Mouse (Mus musculus) forebrain, postnatal 0 days (tissue): Measurements from ENCODE around the gene Dclk1. TPM values are rescaled to one million over a fixed set of nuclear protein-coding genes. Genes with fewer than 3 reads are reported as not detected.

Experiments
- ATAC-seq: fragments of 200-750 bp; cut with Nextera tagmentation; 2 replicates; pipeline ENCODE4 v1.8.0; 2017; ENCODE audit warnings: mild to moderate bottlenecking, moderate library complexity
- DNase-seq: peaks from one replicate; pipeline ENCODE4 v3.0.0-alpha.2; 2015
- H3K27ac ChIP-seq: fragments of 300-500 bp; sonication (generic); 2 replicates; pipeline ENCODE4 v1.5.1; 2014; ENCODE audit warnings: low read depth, mild to moderate bottlenecking, antibody characterized with exemption, low read length, moderate library complexity, mixed read lengths
- H3K27me3 ChIP-seq: fragments of 300-500 bp; sonication (generic); 2 replicates; pipeline ENCODE4 v1.6.1; 2014; ENCODE audit warnings: mild to moderate bottlenecking, low read length, mixed read lengths; ENCODE audit not compliant: insufficient read depth
- H3K36me3 ChIP-seq: fragments of 300-500 bp; sonication (generic); 2 replicates; pipeline ENCODE4 v1.6.1; 2014; ENCODE audit warnings: mild to moderate bottlenecking, moderate library complexity; ENCODE audit not compliant: insufficient read depth
- H3K4me1 ChIP-seq: fragments of 300-500 bp; sonication (generic); 2 replicates; pipeline ENCODE4 v1.6.1; 2014; ENCODE audit warnings: antibody characterized with exemption; ENCODE audit not compliant: insufficient read depth
- H3K4me2 ChIP-seq: fragments of 300-500 bp; sonication (generic); 2 replicates; pipeline ENCODE4 v1.6.1; 2014; ENCODE audit warnings: low read depth, mild to moderate bottlenecking, moderate library complexity
- H3K4me3 ChIP-seq: fragments of 300-500 bp; sonication (generic); 2 replicates; pipeline ENCODE4 v1.5.1; 2014; ENCODE audit warnings: low read depth, low read length, mixed read lengths
- H3K9ac ChIP-seq: fragments of 300-500 bp; sonication (generic); 2 replicates; pipeline ENCODE4 v1.6.1; 2014; ENCODE audit warnings: mild to moderate bottlenecking
- H3K9me3 ChIP-seq: fragments of 300-500 bp; sonication (generic); 2 replicates; pipeline ENCODE4 v1.6.1; 2016; ENCODE audit warnings: low read length
- CTCF ChIP-seq: sonication (generic); IDR thresholded peaks from 2 replicates; pipeline ENCODE4 v1.5.1; 2016; ENCODE audit warnings: antibody characterized with exemption, control low read depth, low read depth
- WGBS: fragments of 180-500 bp; shearing (Covaris S2); extraction: QIAGEN DNeasy Blood & Tissue Kit; methylation state at CpG from one replicate; pipeline ENCODE4 v1.1.7; 2014; 5-methylcytosine and 5-hydroxymethylcytosine counted together
- polyA plus RNA-seq: library from polyadenylated mRNA; unstranded; fragments of >200 nt; fragmentation: Nextera tagmentation; extraction: Ambion mirVana; gene quantifications from 2 replicates; pipeline ENCODE4 v1.2.1, GENCODE M21; 2015
- total RNA-seq: library from RNA; depleted of rRNA; stranded (reverse); fragments of >200 nt; gene quantifications from 2 replicates; pipeline ENCODE4 v1.2.3, GENCODE M21; 2014

The Dclk1 gene
- total and polyA plus RNA-seq, 2 experiments from 2014 or later = 219 to 347 TPM

DNA sequence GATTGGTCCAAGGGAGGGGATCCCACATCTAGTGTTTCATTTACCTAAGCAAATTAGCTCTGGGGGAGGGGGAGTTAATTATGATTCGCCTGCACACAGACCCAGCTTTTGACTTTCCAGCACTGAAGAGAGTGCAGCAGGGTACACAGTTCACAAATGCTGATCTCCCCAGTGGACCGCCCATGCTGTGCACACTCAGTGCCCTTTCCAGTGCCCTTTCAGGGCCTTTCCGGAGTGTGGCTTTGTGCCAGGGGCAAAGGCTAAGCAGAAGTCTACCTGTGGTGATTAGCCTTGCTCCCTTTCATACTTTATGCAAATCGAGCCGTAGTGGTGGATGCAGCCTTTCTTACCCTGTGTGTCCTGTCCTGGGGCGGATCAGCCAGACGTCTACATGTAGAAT is 281.1 kb downstream of the Dclk1 start:
- H3K9ac ChIP-seq = no peak overlapping the region

DNA sequence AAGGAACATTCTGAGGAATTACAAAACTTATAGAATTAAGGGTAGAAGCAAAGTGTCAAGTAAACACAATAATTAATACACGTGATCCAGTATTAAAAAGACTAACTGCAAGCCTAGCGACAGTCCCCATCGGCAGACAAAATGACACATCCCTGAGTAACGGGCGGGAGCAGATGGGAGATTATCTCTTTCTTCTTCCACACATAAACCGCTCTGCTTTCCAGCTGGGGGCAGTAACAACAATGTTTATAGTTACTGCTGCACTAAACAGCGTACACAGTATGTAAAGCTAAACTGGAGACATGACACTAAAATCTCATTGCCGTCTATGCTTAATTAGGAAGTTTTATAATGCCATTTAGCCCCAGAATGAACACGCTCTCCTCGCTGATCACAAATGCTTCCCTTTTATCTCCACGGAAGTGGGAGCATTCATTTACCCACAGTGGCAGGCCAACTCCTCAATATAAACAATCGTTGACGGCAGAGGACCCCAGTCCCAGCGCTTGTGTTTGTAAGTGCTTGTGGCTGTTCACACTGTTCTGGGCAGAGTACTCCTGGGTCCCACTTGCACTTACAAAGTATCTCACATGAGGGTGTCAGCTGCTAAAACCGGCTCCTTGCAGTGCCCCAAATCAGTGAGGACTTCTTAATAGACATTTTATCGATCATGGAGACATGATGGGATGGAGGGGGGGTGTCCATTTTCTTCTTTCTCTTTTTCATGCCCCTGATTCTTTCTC is 281.7 kb downstream of the Dclk1 start:
- Histone ChIP-seq H3K9ac (no peak overlapping the region), H3K27me3 (no peaks in the 10 kb centered on the region), H3K27ac (no peak overlapping the region), H3K9me3 (no peaks in the 10 kb centered on the region), H3K4me3 (no peak overlapping the region), H3K36me3 (peaks cover 5% of the 10 kb centered on the region), H3K4me2 (no peak overlapping the region), H3K4me1 (peaks cover 13% of the 10 kb centered on the region)
- peak; percentile 23; the same call in 1 of the 2 replicates for ATAC-seq
- peak; percentile 24; the same call in 1 of the 2 replicates for TF ChIP-seq CTCF
- DNase-seq = peak; percentile 70
- 20% methylated on average over 16 of the region's 16 CpGs for WGBS

More for the DNA sequence above, 281.1 kb downstream of the Dclk1 start:
- H3K9me3 ChIP-seq = no peaks in the 10 kb centered on the region
- peaks cover 13% of the 10 kb centered on the region for H3K4me1 ChIP-seq
- H3K27me3 ChIP-seq = no peaks in the 10 kb centered on the region
- no peak for DNase-seq
- H3K27ac ChIP-seq = no peak overlapping the region
- H3K4me3 ChIP-seq = no peak overlapping the region
- peaks cover 8% of the 10 kb centered on the region for H3K36me3 ChIP-seq
- no peak for ATAC-seq
- TF ChIP-seq CTCF = no peak
- H3K4me2 ChIP-seq = no peak overlapping the region
- 23% methylated on average over 7 of the region's 7 CpGs for WGBS

DNA sequence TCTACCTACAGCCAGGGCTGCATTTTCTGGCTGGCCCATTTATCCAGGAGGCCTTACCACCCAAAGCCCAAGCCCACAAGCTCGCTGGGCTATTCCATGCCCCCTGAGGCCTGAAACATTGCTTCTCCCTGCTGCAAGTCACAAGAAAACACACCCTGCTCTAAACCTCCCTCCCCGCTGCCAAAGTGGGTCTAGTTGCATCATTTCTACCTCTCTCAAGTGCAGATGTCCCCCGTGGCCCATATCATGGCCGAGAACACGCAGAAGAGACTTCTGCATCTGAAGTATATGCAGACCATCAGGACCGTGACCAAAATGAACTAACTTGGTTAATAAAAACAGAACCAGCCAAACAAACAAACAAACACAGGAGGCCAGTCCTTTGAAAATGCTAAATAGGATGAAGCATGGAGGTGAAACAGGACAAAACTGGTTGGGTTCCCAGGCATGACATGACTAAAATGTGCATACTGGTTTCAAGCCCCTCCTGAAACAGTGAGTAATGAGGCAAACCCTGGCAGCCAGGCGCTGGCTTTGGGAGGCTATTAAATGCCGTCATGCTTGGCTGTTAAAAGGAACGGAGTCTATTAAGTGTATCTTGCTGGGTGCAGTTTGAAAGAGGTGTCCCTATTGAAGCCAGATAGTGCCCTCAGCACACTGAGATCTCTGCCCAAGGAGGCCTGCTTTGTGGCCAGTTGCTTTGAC is 282.5 kb downstream of the Dclk1 start:
- Histone ChIP-seq H3K9ac (no peak overlapping the region), H3K36me3 (peaks cover 3% of the 10 kb centered on the region), H3K4me3 (no peak overlapping the region), H3K27ac (0 out of 2 replicates have a peak overlapping the region, but pooled peaks have one; percentile 22), H3K9me3 (no peaks in the 10 kb centered on the region), H3K27me3 (no peaks in the 10 kb centered on the region), H3K4me1 (peaks cover 13% of the 10 kb centered on the region), H3K4me2 (no peak overlapping the region)
- DNase-seq (peak; percentile 40), ATAC-seq (peak; percentile 30)
- no peak for TF ChIP-seq CTCF
- WGBS = 55% methylated on average over 9 of the region's 9 CpGs

DNA sequence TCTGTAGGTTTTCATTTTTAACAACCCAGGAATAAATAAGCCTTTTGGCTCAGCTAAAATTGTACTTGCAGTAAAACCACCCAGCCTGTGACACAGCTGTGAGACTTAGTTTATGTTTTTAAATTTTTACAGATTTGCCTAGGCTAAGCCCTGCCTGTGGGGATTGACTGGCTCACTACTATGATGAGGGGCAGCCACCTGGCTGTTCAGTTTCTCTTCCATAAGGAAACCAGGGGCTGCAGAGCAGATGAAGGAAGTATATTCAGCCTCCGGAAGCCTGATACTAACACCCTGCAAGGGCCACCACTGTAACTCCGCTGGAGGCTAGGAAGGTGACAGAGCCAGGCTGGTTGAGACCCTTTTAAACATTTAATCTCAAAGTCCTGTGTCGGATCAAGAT is 284.3 kb downstream of the Dclk1 start:
- no peak overlapping the region for H3K4me3 ChIP-seq
- WGBS = 81% methylated on average over 3 of the region's 3 CpGs
- H3K4me1 ChIP-seq = peaks cover 13% of the 10 kb centered on the region
- ATAC-seq = 0 out of 2 replicates have a peak, but pooled peaks have one; percentile 15
- no peak for DNase-seq
- no peak overlapping the region for H3K4me2 ChIP-seq
- no peak overlapping the region for H3K9ac ChIP-seq
- no peaks in the 10 kb centered on the region for H3K9me3 ChIP-seq
- no peak overlapping the region for H3K27ac ChIP-seq
- H3K27me3 ChIP-seq = no peaks in the 10 kb centered on the region
- no peak for TF ChIP-seq CTCF
- H3K36me3 ChIP-seq = peaks cover 3% of the 10 kb centered on the region

DNA sequence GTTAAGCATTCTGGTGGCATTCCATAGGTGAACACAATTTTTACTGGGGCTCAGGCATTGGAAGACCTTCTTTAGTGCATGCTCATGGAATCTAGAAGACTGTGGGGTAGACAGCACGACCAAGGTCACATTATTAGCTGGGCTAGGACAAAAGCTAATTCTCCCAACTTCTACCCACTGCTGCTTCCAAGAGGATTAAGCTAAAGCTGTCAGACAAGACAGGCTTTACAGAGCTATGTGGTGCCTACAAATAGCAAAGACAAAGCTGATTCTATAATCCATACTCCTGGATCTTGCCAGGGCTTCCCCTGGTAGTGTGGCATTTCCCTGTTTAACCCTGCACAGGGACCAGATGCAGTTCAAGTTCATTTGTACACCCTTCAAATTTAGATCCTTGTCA is 285.4 kb downstream of the Dclk1 start:
- Histone ChIP-seq H3K36me3 (peaks cover 3% of the 10 kb centered on the region), H3K27ac (no peak overlapping the region), H3K9me3 (no peaks in the 10 kb centered on the region), H3K4me2 (no peak overlapping the region), H3K27me3 (no peaks in the 10 kb centered on the region), H3K4me3 (no peak overlapping the region), H3K9ac (no peak overlapping the region), H3K4me1 (0 out of 2 replicates have a peak, but pooled peaks cover 7% of the 10 kb centered on the region)
- ATAC-seq (no peak), DNase-seq (no peak)
- 23% methylated on average over 1 of the region's 1 CpGs for WGBS
- no peak for TF ChIP-seq CTCF

DNA sequence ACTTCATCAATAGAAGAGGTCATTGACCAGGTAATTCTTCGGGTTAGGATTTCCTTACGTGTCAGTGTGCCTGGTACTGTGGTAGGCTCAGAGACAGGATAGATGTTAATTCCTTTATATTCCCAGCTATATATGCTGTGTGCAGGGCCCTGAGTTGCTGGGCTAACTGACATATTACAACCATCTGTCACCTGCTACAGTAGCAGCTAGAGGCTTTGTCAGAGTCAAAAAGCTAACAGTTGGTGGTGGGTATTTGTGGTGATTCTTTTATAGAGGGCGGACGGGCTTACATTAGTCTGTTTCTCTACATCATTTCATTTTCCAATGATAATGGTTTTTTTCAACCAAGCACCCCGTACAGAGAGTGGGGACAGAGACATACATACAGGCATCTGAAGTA is 285.8 kb downstream of the Dclk1 start:
- Histone ChIP-seq H3K36me3 (peaks cover 3% of the 10 kb centered on the region), H3K27ac (no peak overlapping the region), H3K4me2 (no peak overlapping the region), H3K27me3 (no peaks in the 10 kb centered on the region), H3K9me3 (no peaks in the 10 kb centered on the region), H3K4me1 (0 out of 2 replicates have a peak, but pooled peaks cover 7% of the 10 kb centered on the region), H3K9ac (no peak overlapping the region), H3K4me3 (no peak overlapping the region)
- DNase-seq (no peak), ATAC-seq (no peak)
- no peak for TF ChIP-seq CTCF
- WGBS = 83% methylated on average over 5 of the region's 5 CpGs

DNA sequence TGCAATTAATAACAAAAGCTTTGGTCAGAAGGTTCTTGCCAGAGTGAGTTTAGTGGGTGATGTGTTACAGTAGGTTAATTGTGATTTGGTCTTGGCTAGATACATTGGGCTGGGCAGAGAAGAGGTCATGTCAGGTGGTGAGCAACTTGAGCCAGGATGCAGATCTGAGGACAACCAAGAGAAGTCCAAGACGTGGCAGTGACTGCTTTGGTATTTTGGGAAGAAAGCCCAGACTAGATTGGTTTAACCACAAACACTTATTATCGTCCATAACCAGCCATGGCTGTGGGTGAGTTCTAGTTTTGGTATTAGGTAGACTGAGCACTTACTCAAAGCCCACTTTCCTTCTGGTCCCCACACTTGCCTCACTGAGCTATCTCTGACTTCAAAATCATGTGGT is 287.2 kb downstream of the Dclk1 start:
- H3K27ac ChIP-seq = no peak overlapping the region
- no peaks in the 10 kb centered on the region for H3K27me3 ChIP-seq
- TF ChIP-seq CTCF = no peak
- no peak for ATAC-seq
- H3K4me3 ChIP-seq = no peak overlapping the region
- 0 out of 2 replicates have a peak, but pooled peaks cover 3% of the 10 kb centered on the region for H3K4me1 ChIP-seq
- no peak overlapping the region for H3K4me2 ChIP-seq
- H3K9me3 ChIP-seq = no peaks in the 10 kb centered on the region
- H3K36me3 ChIP-seq = peaks cover 15% of the 10 kb centered on the region
- H3K9ac ChIP-seq = no peak overlapping the region
- DNase-seq = no peak
- WGBS = 78% methylated on average over 2 of the region's 2 CpGs
